Mouse (Mus musculus): ENCODE measurements around the gene Nsg2. TPM values are rescaled to one million over a fixed set of nuclear protein-coding genes. Genes with fewer than 3 reads are reported as not detected.

Nsg2 gene
- polyA plus RNA-seq (2014; fragmentation: Nextera tagmentation; extraction: Ambion mirVana) = 0.43 and 0.81 TPM in 2 replicates

DNA sequence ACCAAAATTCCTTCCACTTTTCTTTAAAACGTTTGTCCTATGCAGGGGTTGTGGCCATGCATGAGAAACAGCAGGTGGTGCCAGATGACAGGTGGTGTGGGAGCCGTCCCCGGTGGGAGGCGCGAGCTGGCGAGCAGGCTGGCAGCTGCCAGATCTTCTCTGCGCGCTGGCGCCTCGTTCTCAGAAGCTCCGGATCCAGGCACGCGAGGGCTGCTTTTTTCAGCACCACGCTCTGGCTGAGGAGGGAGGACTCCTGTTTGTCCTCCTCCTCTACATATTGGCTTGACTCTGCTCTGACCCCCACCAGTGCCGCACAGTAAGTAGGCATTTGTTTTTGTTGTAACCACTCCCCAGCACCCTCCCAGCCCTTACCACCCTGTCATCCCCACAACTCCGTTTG is at the start of gene Nsg2:
Gene Nsg2, plus strand, starts transcription at position 183 of the 400 bp plus-strand sequence.
- peak within 1 kb of the TSS; percentile 66 for H3K4me2 ChIP-seq (ENCODE audit: low read length)
- ATAC-seq (ENCODE audit: insufficient number of reproducible peaks, insufficient read depth, low FRiP score, low read depth) = peak; percentile 72; the same call in 1 of the 2 replicates

DNA sequence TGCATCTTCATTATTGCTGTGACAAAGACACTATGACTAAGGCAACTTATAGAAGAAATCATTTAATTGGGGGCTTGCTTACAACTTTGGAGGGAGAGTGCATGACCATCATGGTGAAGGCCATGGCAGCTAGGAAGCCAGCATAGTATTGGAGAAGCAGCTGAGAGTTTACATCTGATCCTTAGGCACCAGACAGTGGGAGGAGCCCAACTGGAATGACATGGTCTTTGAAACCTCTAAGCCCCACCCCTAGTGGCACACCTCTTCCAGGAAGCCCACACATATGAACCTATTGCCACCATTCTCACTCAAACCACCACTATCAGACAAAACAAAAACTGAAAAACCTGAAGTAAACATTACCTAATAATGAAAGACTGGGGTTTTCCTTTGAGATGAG is 40.2 kb upstream of the Nsg2 start:
- Histone ChIP-seq H3K27me3 (ENCODE audit: control insufficient read depth, insufficient read depth, low read length) (no peaks in the 10 kb centered on the region), H3K4me2 (ENCODE audit: low read length) (no peak overlapping the region), H3K9ac (ENCODE audit: low read length) (no peak overlapping the region), H3K9me3 (ENCODE audit: control insufficient read depth, low read length) (no peaks in the 10 kb centered on the region), H3K4me1 (ENCODE audit: control insufficient read depth in 2 of 2, insufficient read depth in 2 of 2, low read length in 2 of 2) (no peaks in the 10 kb centered on the region), H3K27ac (replicated peaks in 1 of 2; ENCODE audit: control insufficient read depth in 1 of 2, insufficient read depth in 1 of 2, low read depth in 2 of 2, low read length in 2 of 2) (no peak overlapping the region), H3K4me3 (ENCODE audit: control insufficient read depth in 1 of 2, insufficient read depth in 1 of 2, low read depth in 1 of 2, low read length in 2 of 2) (no peak overlapping the region), H3K36me3 (ENCODE audit: control insufficient read depth, insufficient read depth, low read length) (no peaks in the 10 kb centered on the region)
- ATAC-seq (ENCODE audit: insufficient number of reproducible peaks, insufficient read depth, low FRiP score, low read depth) = no peak

More for the DNA sequence above, at the start of gene Nsg2:
- Histone ChIP-seq H3K9me3 (ENCODE audit: control insufficient read depth, low read length) (0 out of 2 replicates have a peak, but pooled peaks cover 2% of the 10 kb centered on the region), H3K4me1 (ENCODE audit: control insufficient read depth in 2 of 2, insufficient read depth in 2 of 2, low read length in 2 of 2) (peaks cover 3 to 6% of the 10 kb centered on the region in 2 experiments; a peak in 1 of 4 replicates), H3K27me3 (ENCODE audit: control insufficient read depth, insufficient read depth, low read length) (0 out of 2 replicates have a peak, but pooled peaks cover 14% of the 10 kb centered on the region), H3K36me3 (ENCODE audit: control insufficient read depth, insufficient read depth, low read length) (no peaks in the 10 kb centered on the region), H3K4me3 (ENCODE audit: control insufficient read depth in 1 of 2, insufficient read depth in 1 of 2, low read depth in 1 of 2, low read length in 2 of 2) (peak within 1 kb of the TSS; percentile 26 to 31), H3K27ac (replicated peaks in 1 of 2; ENCODE audit: control insufficient read depth in 1 of 2, insufficient read depth in 1 of 2, low read depth in 2 of 2, low read length in 2 of 2) (no peak within 1 kb of the TSS), H3K9ac (ENCODE audit: low read length) (peak within 1 kb of the TSS; percentile 48; the same call in 1 of the 2 replicates)
- under 1% methylated on average over 16 of the region's 16 CpGs for WGBS

DNA sequence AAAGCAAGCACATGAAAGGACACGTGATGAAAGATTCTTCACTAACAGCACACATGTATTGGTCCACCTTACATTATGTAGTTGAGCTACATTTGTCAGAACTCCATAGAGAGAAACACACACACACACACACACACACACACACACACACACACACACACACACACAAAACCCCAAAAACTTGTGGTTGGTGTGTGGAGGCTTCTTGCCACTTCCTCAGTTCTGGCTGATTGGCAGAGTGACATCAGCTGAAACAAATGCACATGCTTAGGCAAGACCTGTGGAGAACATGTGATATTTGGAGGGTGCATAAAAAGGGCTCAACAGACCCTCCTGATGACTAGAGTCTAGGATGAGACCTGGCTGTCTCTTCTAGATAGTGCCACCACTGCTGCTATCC is 36.3 kb upstream of the Nsg2 start:
- Histone ChIP-seq H3K9ac (ENCODE audit: low read length) (no peak overlapping the region), H3K9me3 (ENCODE audit: control insufficient read depth, low read length) (no peaks in the 10 kb centered on the region), H3K27me3 (ENCODE audit: control insufficient read depth, insufficient read depth, low read length) (no peaks in the 10 kb centered on the region), H3K27ac (replicated peaks in 1 of 2; ENCODE audit: control insufficient read depth in 1 of 2, insufficient read depth in 1 of 2, low read depth in 2 of 2, low read length in 2 of 2) (no peak overlapping the region), H3K4me1 (ENCODE audit: control insufficient read depth in 2 of 2, insufficient read depth in 2 of 2, low read length in 2 of 2) (peaks cover 5 to 7% of the 10 kb centered on the region in 2 experiments; a peak in 2 of 4 replicates), H3K4me2 (ENCODE audit: low read length) (no peak overlapping the region), H3K36me3 (ENCODE audit: control insufficient read depth, insufficient read depth, low read length) (no peaks in the 10 kb centered on the region), H3K4me3 (ENCODE audit: control insufficient read depth in 1 of 2, insufficient read depth in 1 of 2, low read depth in 1 of 2, low read length in 2 of 2) (no peak overlapping the region)
- 88% methylated on average over 1 of the region's 1 CpGs for WGBS
- no peak for ATAC-seq (ENCODE audit: insufficient number of reproducible peaks, insufficient read depth, low FRiP score, low read depth)

DNA sequence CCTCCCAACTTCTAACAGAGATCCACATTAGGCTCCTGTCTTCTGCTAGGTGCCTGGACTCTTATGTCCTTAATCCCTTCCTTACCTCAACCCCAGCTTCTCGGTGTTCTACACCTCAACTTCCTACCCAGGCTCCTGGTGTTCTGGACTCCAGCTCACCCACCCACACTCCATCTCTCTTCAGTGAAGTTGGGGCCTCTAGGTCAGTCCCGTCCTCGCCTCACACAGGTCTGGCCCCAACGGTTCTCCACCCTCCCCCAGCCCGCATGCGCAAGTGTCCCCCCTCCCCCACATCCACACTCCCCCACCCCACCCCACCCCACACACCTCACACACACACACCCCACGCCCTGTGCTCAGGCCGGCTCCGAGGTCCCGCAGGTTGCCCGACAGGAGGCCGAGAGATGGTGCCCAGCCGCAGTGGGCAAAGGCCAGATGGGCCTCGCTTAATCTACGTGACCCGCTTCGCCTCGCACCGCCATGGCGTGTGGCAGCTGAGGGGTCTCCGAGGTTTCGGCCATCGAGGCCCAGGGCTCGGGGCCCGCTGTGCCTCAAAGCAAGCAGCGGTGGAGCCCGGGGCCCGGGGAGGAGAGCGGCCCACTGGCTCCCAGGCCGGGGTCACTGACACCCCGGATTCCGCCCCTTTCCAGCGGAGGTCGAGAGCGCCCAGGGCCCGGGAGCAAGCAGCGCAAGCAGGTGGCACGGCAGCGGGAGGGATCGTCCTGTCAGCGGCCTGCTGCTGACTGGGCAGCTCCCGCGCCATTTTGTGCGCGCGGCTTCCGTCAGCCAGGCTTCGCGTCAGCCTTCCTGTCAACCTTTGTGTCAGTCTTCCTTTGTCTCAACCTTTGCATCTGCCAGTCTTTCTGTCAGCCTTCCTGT is 34.8 kb upstream of the Nsg2 start, which contains the start of gene 4930524B15Rik:
Gene 4930524B15Rik, plus strand, starts transcription at position 337 of the 879 bp plus-strand sequence.
- peak within 1 kb of the TSS; percentile 74 for H3K9ac ChIP-seq (ENCODE audit: low read length)
- H3K4me1 ChIP-seq (ENCODE audit: control insufficient read depth in 2 of 2, insufficient read depth in 2 of 2, low read length in 2 of 2) = peaks cover 5 to 7% of the 10 kb centered on the region in 2 experiments; a peak in 2 of 4 replicates
- no peaks in the 10 kb centered on the region for H3K36me3 ChIP-seq (ENCODE audit: control insufficient read depth, insufficient read depth, low read length)
- 31% methylated on average over 48 of the region's 49 CpGs for WGBS
- no peak within 1 kb of the TSS for H3K27ac ChIP-seq (replicated peaks in 1 of 2; ENCODE audit: control insufficient read depth in 1 of 2, insufficient read depth in 1 of 2, low read depth in 2 of 2, low read length in 2 of 2)
- no peaks in the 10 kb centered on the region for H3K9me3 ChIP-seq (ENCODE audit: control insufficient read depth, low read length)
- H3K27me3 ChIP-seq (ENCODE audit: control insufficient read depth, insufficient read depth, low read length) = no peaks in the 10 kb centered on the region
- H3K4me3 ChIP-seq (ENCODE audit: control insufficient read depth in 1 of 2, insufficient read depth in 1 of 2, low read depth in 1 of 2, low read length in 2 of 2) = peak within 1 kb of the TSS; percentile 23 to 36
- ATAC-seq (ENCODE audit: insufficient number of reproducible peaks, insufficient read depth, low FRiP score, low read depth) = no peak
- peak within 1 kb of the TSS; percentile 76 for H3K4me2 ChIP-seq (ENCODE audit: low read length)

DNA sequence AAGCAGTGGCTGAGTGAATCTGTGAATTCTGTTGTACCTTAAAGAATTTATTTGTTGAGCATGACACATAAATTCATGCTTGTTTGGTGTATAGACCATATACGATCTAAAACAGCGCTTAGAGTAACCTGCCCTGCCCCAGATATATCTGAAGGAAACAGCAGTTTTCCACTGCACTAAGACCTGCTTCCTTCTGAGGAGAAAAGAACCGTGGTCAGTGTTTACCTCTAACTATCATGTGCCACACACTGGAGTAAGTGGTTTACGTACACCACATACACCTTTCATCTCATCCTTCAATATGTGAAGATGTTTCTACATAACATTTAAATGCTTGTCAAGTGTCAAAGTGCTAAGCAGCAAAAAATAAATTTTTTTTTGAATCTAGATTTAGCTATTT is 26.1 kb upstream of the Nsg2 start:
- Histone ChIP-seq H3K27me3 (ENCODE audit: control insufficient read depth, insufficient read depth, low read length) (no peaks in the 10 kb centered on the region), H3K27ac (replicated peaks in 1 of 2; ENCODE audit: control insufficient read depth in 1 of 2, insufficient read depth in 1 of 2, low read depth in 2 of 2, low read length in 2 of 2) (no peak overlapping the region), H3K9me3 (ENCODE audit: control insufficient read depth, low read length) (no peaks in the 10 kb centered on the region), H3K36me3 (ENCODE audit: control insufficient read depth, insufficient read depth, low read length) (no peaks in the 10 kb centered on the region), H3K4me3 (ENCODE audit: control insufficient read depth in 1 of 2, insufficient read depth in 1 of 2, low read depth in 1 of 2, low read length in 2 of 2) (no peak overlapping the region), H3K4me1 (ENCODE audit: control insufficient read depth in 2 of 2, insufficient read depth in 2 of 2, low read length in 2 of 2) (no peaks in the 10 kb centered on the region), H3K4me2 (ENCODE audit: low read length) (no peak overlapping the region), H3K9ac (ENCODE audit: low read length) (no peak overlapping the region)
- 66% methylated on average over 4 of the region's 4 CpGs for WGBS
- no peak for ATAC-seq (ENCODE audit: insufficient number of reproducible peaks, insufficient read depth, low FRiP score, low read depth)

DNA sequence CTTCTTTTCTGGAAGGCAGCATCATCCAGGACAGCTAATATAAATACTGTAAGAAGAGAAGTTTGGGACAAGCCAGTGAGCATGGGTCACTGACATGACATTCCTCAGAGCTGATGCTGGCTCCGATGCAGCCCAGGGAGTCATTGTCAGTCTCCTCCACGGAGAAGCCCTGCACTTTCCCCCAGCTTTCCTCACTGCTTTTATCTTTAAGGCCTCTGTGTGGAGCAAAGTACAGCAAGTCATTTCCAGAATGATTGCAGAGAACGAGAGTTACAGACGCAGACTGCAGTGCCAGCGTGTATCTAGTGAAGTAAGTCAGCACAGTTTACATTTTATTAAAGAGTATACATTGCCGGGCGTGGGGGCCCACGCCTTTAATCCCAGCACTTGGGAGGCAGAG is 25.4 kb upstream of the Nsg2 start:
- H3K27ac ChIP-seq (replicated peaks in 1 of 2; ENCODE audit: control insufficient read depth in 1 of 2, insufficient read depth in 1 of 2, low read depth in 2 of 2, low read length in 2 of 2) = no peak overlapping the region
- WGBS = 41% methylated on average over 8 of the region's 8 CpGs
- no peak overlapping the region for H3K4me3 ChIP-seq (ENCODE audit: control insufficient read depth in 1 of 2, insufficient read depth in 1 of 2, low read depth in 1 of 2, low read length in 2 of 2)
- H3K4me2 ChIP-seq (ENCODE audit: low read length) = no peak overlapping the region
- no peak overlapping the region for H3K9ac ChIP-seq (ENCODE audit: low read length)
- H3K36me3 ChIP-seq (ENCODE audit: control insufficient read depth, insufficient read depth, low read length) = no peaks in the 10 kb centered on the region
- H3K9me3 ChIP-seq (ENCODE audit: control insufficient read depth, low read length) = peaks cover 4% of the 10 kb centered on the region; the same call in 1 of the 2 replicates
- ATAC-seq (ENCODE audit: insufficient number of reproducible peaks, insufficient read depth, low FRiP score, low read depth) = no peak
- H3K4me1 ChIP-seq (ENCODE audit: control insufficient read depth in 2 of 2, insufficient read depth in 2 of 2, low read length in 2 of 2) = no peaks in the 10 kb centered on the region
- no peaks in the 10 kb centered on the region for H3K27me3 ChIP-seq (ENCODE audit: control insufficient read depth, insufficient read depth, low read length)

DNA sequence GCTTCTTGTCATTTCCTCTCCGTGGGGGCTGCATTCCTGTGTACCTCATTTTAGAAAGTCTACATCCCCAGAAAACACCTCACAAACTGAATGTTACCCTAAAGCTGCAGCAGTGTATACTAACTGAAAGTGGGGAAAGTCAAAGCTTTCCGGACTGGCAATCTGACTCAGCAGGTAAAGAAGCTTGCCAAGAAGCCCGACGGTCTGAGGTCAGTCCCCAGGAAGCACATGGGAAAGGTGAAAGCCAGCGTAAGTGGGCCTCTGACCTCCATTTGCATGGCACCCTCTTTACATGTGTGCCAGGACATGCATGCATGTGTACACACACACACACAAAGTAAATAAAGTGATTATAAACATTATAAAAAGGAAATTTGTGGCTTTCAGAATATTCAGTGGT is 24.6 kb upstream of the Nsg2 start:
- Histone ChIP-seq H3K4me3 (ENCODE audit: control insufficient read depth in 1 of 2, insufficient read depth in 1 of 2, low read depth in 1 of 2, low read length in 2 of 2) (no peak overlapping the region), H3K9ac (ENCODE audit: low read length) (no peak overlapping the region), H3K9me3 (ENCODE audit: control insufficient read depth, low read length) (peaks cover 9% of the 10 kb centered on the region; the same call in 1 of the 2 replicates), H3K36me3 (ENCODE audit: control insufficient read depth, insufficient read depth, low read length) (no peaks in the 10 kb centered on the region), H3K27me3 (ENCODE audit: control insufficient read depth, insufficient read depth, low read length) (no peaks in the 10 kb centered on the region), H3K4me2 (ENCODE audit: low read length) (no peak overlapping the region), H3K4me1 (ENCODE audit: control insufficient read depth in 2 of 2, insufficient read depth in 2 of 2, low read length in 2 of 2) (no peaks in the 10 kb centered on the region), H3K27ac (replicated peaks in 1 of 2; ENCODE audit: control insufficient read depth in 1 of 2, insufficient read depth in 1 of 2, low read depth in 2 of 2, low read length in 2 of 2) (no peak overlapping the region)
- 72% methylated on average over 5 of the region's 5 CpGs for WGBS
- no peak for ATAC-seq (ENCODE audit: insufficient number of reproducible peaks, insufficient read depth, low FRiP score, low read depth)

Data from heart, embryonic 14.5 days (tissue).